Mouse (Mus musculus) liver, adult 2 months (tissue): ENCODE measurements around the gene Timm13.

Source experiments
- CTCF ChIP-seq: fragments of 200-500 bp; IDR thresholded peaks from 2 replicates; pipeline ENCODE4 v1.5.1; 2011; ENCODE audit warnings: low read depth, low read length, control low read depth
- POLR2A ChIP-seq: fragments of 200-500 bp; IDR thresholded peaks from 2 replicates; pipeline ENCODE4 v1.6.1; 2011; ENCODE audit warnings: low read length, control low read depth; ENCODE audit not compliant: insufficient read depth; ENCODE audit errors: extremely low read depth

DNA sequence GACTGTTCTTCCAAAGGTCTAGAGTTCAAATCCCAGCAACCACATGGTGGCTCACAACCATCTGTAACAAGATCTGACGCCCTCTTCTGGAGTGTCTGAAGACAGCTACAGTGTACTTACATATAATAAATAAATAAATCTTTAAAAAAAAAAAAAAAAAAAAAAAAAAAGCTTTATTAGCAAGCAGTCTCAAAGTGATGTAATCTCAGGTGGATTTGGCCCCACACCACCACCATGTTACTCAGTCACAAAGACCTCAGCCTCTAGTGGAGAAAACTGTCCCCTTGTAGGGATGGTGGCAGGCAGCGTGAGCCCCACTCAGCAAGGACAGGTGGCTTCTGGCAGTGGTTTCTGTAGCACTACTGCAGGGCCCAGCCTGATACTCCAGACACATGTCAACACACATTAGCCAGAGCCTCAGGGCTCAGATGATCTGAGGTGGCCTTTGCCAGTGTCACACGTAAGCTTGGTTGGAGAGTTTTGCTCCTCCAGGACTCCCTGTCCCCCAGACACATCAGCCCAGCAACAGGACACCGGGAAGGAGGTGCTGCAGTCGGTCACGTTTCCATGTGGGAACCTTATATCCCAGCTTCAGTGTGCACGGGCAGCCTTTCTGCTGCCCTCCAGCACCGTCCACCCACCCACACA is 12.7 kb upstream of the Timm13 start:
- TF ChIP-seq CTCF (no peak), POLR2A (no peak)
